Mouse (Mus musculus): ENCODE measurements around the gene Ftl1-ps1.
A peak's percentile ranks its signal among the peaks of the same experiment; 100 is the strongest.

The Ftl1-ps1 gene

GRCm38 (mm10) chr13:74399298-74399839 is at the start of gene Ftl1-ps1:
TSS of gene Ftl1-ps1 (plus strand) at chr13:74399694.
- no peak for DNase-seq (ENCODE audit: low spot score)

- no peak for DNase-seq (ENCODE audit: low spot score)
Measured at GRCm38 (mm10) chr13:74350435-74350906, 49.0 kb upstream of the Ftl1-ps1 start.

DNA sequence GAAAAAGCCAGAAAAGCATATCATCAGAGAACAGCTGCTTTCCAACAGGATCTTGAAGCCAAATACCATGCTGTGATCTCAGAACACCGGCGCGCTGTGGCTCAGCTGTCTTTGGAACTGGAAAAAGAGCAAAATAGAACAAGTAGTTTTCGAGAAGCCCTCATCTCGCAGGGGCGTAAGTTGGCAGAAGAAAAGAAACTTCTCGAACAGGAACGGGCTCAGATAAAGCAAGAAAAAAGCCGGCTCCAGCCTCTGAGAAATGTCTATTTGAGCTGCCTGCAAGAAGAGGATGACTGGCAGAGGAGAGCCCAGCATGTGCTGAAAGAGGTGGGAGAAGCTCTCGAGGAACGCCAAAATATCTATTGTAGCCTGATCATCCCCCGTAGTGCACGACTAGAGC is 43.0 kb upstream of the Ftl1-ps1 start:
- DNase-seq (ENCODE audit: low spot score), result no peak

DNA sequence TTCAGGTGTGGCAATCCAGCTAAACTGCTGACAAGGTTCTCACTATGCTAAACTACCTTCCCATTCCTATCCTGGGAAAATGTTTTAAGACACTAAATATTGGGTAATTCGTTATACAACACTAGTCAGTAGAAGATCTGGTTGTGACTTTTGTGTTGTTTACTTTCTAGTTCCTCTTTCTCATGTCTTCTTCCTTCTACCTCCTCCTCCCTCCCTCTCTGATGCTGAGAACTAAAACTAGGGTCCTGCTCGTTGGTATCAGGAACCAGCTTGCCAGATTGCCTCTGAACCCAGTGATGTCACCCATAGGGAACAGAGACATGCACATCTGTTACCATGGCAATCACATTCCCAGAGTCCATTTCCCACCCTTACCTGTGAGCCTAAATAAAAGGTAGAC is 37.3 kb upstream of the Ftl1-ps1 start:
- no peak for DNase-seq (ENCODE audit: low spot score)

- no peak for DNase-seq (ENCODE audit: low spot score)
Measured at GRCm38 (mm10) chr13:74363176-74363858, 36.2 kb upstream of the Ftl1-ps1 start.

DNA sequence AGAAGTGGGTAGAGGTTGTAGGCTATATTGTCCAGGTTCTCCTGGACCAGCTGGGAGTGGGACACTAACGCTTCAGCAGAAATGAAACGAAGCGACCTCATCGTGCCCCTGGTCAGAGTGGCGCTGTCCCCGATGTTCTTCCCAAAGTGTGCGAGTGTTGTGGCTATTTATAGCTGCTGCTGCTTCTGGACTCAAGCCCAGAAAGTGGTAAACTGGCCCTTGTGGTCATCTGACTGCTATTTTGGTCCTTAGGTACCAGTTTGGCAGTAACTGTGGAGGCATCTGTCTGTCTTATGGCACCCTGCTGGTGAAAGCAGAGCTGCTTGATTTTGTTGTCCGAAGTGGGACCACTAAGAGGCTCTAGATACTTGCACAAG is 35.6 kb upstream of the Ftl1-ps1 start, which contains the start of gene Lrrc14b:
Lrrc14b (minus strand) TSS at position 147 of the 377 bp plus-strand sequence.
- DNase-seq (ENCODE audit: low spot score), result no peak

- DNase-seq (ENCODE audit: low spot score), result no peak
Measured at GRCm38 (mm10) chr13:74381533-74382276, 17.8 kb upstream of the Ftl1-ps1 start.

DNA sequence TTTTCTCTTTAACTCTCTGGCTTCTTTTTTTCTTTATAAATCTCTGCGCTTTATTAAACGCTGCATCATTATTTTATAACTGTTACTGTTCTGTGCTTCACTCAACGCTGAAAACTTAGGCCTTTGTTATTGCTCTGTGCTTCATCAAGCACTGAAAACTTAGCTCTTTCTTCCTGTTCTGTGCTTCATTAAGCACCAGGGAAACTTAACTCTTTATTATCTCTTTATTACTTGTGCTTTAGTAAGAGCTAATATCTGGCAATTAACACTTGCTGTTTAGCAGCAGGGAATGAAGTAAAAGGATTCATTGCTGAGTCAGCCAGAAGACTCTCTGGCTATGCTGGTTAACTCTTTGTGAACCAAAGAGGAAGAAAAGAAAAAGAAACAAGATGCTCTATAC is 17.2 kb upstream of the Ftl1-ps1 start:
- no peak for DNase-seq (ENCODE audit: low spot score)

- DNase-seq (ENCODE audit: low spot score), result no peak
Measured at GRCm38 (mm10) chr13:74389730-74390129, 9.8 kb upstream of the Ftl1-ps1 start.

DNA sequence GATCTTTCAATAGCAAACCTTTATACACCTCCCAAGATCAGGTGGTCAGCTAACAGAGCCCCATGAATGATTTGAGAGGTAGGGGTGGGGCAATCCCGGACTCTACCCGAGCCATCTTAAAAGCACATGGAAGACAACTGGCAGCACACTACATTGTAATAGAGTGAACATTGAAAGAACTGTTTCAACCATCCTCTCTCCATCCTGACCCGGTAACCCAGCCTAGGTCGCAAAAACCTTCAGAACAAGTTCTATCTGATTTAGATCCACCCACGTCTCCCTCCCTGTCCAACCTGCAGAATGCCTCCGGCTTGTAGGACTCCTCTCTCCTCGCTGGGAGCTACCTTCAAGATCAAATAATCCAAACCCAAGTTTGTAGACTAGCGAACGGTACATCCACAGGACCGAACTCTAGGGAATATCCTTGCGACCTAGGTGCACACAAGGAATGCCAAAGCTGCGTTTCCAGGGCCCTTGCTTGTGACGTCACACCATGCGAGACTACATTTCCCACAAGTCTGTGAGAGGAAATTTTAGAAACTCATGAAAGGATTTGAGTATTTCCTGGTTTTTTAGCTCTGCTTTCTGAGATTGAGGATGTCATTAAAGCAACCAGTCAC is 9.0 kb upstream of the Ftl1-ps1 start, which contains the start of gene Zfp72:
Zfp72 (minus strand) TSS at position 466 of the 620 bp plus-strand sequence.
- peak; percentile 35 for DNase-seq (ENCODE audit: low spot score)

- DNase-seq (ENCODE audit: low spot score), result no peak
Measured at GRCm38 (mm10) chr13:74391156-74391555, 8.3 kb upstream of the Ftl1-ps1 start.

DNA sequence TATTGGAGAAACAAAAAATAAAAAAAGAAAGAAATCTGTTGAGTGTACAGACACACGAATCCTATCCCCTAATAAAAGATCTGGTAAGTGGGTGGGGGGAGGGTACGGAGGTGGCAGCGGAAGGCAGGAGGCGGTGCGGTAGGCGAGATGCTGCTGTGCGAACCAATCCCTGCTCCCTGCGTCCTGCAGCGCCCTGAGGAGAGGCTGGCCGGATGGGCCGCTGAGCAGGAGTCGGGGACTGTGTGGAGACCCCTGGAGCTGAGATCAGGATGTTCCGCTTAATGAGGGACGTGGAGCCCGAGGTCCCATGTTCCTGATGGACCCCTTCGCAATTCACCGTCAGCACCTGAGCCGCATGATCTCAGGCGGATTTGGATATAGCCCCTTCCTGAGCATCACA is 40.4 kb downstream of the Ftl1-ps1 start:
- no peak for DNase-seq (ENCODE audit: low spot score)
